Mouse (Mus musculus) kidney, postnatal 36 days (tissue): ENCODE results near the gene Ly6g6f.

Experiments
- DNase-seq, 2 experiments: peaks; one replicate each; pipeline ENCODE4 v3.0.0; 2021 to 2022; ENCODE audit warnings: mixed read lengths in 2 of 2

Gene Ly6g6f

GRCm38 (mm10) chr17:35105740-35106389, 20.5 kb upstream of the Ly6g6f start:
- DNase-seq: peak; percentile 55 to 76

DNA sequence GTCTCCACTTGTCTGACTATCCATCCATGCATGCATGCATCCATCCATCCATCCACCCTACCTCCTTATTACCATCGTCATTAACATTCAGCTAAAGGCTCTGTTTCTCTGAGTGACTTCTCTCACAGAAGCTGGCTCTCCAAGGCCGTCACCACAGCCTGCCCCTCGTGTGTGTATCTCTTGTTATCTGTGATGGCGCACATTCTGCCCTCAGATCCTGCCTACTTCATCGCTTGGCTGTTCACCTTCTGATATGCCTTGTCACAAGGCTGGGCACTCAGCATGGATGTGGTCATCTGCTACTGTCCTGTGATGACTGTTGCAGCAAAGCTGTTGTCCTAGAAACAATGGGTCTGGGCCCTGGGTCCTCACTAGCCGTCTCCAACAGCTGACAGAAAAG, 19.3 kb upstream of the Ly6g6f start:
- no peak for DNase-seq

GRCm38 (mm10) chr17:35104079-35104478, 18.7 kb upstream of the Ly6g6f start:
- DNase-seq: no peak

- DNase-seq: peak; percentile 84 to 89
Measured at GRCm38 (mm10) chr17:35103221-35103690, 17.8 kb upstream of the Ly6g6f start.

GRCm38 (mm10) chr17:35102299-35102698, 16.9 kb upstream of the Ly6g6f start:
- DNase-seq: no peak

DNA sequence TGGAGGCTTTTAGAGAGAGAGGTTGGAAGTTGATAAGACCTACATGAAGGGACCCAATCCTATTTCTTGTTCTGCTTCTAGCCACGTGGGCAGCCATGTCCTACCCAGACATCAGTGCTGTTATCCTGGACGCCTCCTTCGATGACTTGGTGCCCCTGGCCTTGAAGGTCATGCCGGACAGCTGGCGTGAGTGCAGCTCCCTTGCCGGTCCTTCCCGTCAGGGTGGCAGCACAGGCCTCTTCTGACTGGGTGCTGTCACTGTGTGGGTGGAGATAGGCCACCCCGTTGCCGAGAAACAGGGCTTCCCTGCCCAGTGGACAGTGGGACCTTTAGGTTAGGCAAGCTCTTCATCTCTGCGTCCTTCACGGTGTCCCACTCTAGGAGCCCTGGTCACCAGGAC, 15.8 kb upstream of the Ly6g6f start:
- no peak for DNase-seq

- DNase-seq: peak; percentile 34 to 56
Measured at GRCm38 (mm10) chr17:35100196-35100765, 14.9 kb upstream of the Ly6g6f start.

- DNase-seq: peak; percentile 18 to 68
Measured at GRCm38 (mm10) chr17:35097164-35097655, 11.8 kb upstream of the Ly6g6f start.

GRCm38 (mm10) chr17:35096597-35096996, 11.2 kb upstream of the Ly6g6f start:
- DNase-seq: no peak

DNA sequence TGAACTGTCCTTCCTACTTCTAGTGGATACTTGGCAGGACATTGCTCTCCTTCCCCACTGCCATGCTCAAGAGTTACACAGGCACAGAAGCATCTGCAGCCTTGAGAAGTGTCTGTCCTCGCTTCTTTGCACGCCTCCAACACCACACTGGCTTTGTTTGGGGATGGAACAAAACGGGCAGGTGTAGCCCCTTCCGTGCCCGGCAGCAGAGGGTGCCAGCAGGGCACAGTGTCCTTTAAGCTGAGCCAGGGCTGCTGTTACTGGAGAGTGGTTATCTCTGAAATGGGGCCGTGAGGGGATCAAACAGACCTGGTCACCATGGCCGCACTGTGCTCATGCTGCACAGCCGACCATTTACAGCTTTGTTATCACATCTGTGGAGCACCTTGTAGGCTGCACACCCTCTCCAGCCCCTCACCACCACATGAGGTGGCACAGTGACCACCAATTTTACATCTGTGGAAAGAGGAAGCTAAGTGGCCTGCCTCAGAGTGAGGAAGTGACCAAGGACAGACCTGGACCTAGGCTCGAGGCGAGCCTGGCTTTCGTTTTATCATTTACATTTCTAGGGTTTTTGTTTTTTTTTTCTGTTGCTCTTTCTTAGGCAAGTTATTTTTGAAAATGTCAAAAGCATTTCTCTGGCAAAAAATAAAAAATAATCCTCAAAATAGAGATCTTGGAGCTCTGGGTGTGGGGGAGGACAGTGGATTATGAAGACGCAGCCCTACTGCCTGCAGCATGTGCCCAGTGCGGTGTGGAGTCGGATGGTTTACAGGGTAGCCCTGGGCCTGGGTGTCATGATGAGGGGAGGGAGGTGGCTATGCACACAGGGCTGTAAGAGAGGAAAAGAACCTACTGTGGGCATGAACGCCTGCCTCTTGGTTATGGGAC, 9.3 kb upstream of the Ly6g6f start:
- DNase-seq: no peak

DNA sequence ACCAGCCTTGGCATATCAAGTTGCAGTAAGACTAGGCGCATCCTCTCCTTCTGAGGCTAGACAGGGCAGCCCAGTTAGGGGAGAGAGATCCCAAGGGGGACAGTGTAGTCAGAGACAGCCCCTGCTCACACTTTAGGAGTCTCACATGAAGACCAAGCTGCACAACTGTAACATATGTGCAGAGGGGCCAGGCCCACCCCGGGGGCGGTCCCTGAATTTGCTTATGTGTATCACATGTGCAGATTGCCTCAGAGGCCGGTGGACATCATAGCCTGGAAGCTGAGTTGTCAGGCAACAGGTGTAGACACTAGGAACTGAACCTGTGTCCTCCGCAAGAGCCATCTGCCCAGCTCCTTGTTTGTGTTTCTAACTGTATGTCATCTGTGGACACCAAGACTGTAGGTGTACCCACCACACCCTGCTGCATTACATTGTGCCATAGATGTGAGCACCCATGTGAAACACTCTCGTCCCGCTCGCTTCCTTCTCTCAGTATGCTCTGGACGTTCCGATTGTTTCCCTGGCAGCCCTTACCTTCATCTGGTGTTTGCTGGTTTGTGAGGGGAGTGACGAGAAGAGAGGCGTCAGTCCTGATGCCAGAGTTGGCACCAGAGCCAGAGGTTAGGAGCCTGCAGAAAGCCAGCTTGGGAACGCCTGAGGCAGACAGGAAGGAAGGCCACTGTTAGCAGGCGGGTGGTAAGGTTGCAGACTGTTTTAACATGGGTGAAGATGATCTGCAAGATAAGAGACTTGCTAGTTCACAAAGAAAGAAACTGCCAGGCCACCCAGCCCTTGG, 7.2 kb upstream of the Ly6g6f start:
- DNase-seq: no peak

GRCm38 (mm10) chr17:35090166-35090932, 4.9 kb upstream of the Ly6g6f start:
- no peak for DNase-seq

- DNase-seq: peak; percentile 96 to 97
Measured at GRCm38 (mm10) chr17:35088825-35089644, 3.6 kb upstream of the Ly6g6f start, which contains the start of gene Abhd16a. Gene Abhd16a, plus strand, starts transcription at chr17:35089263.

DNA sequence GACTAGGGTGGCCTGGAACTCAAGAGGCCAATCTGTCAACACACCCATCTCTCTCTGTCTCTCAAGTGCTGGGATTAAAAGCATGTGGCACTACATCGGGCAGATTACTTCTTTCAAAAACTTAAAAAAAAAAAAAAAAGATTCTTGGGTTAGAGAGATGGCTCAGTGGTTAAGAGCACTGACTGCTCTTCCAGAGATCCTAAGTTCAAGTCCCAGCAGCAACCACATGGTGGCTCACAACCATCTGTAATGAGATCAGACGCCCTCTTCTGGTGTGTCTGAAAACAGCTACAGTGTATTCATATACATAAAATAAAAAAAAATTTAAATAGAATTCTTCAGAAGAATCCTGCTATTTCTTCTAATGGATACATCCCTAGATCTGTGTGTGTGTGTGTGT, 2.7 kb upstream of the Ly6g6f start:
- DNase-seq: no peak

DNA sequence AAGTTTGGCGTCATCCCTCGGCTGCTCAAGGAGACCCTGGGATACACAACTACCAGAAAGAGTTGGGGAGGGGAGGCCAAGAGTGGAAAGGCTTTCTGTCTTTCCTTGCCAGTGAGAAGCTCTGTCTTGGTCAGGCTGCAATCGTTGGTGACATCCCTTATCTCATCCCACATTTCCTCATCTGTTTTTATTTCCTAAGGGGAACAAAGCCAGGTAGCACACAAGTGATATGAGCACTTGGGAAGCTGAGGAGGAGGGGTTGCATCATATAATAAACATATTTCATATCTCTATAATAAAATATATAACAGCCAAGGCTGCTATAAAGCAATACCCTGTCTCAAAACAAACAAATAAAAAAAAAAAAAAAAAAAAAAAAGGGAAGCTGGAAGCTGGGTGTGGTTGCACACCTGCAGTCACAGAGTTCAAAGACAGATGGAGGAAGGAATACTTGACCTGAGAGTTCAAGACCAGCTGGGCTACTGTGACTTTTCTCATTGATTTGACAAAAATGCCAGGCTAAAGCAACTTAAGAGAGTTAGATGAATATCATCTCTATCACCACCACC, 1.4 kb downstream of the Ly6g6f start:
- DNase-seq: no peak

- DNase-seq: no peak
Measured at GRCm38 (mm10) chr17:35082841-35083576, 2.4 kb downstream of the Ly6g6f start.

- no peak for DNase-seq
Measured at GRCm38 (mm10) chr17:35080710-35081109, 4.7 kb downstream of the Ly6g6f start.

- no peak for DNase-seq
Measured at GRCm38 (mm10) chr17:35080248-35080647, 5.2 kb downstream of the Ly6g6f start.

- no peak for DNase-seq
Measured at GRCm38 (mm10) chr17:35079778-35080177, 5.6 kb downstream of the Ly6g6f start.

- peak; percentile 77 to 81 for DNase-seq
Measured at GRCm38 (mm10) chr17:35077786-35078233, 7.6 kb downstream of the Ly6g6f start, which contains the start of gene Ly6g6d. Gene Ly6g6d, minus strand, starts transcription at chr17:35078065.
